Mouse (Mus musculus) bone marrow, adult 2 months (tissue): Measurements from ENCODE around the gene Gm17409. TPM values are rescaled to one million over a fixed set of nuclear protein-coding genes. Genes with fewer than 3 reads are reported as not detected.

Source experiments
- H3K27ac ChIP-seq: fragments of 200-500 bp; 2 replicates; pipeline ENCODE4 v1.5.1; 2012; ENCODE audit warnings: low read depth, mild to moderate bottlenecking, control low read depth, inconsistent platforms, low read length; ENCODE audit not compliant: control insufficient read depth, poor library complexity, insufficient read depth
- H3K4me1 ChIP-seq: fragments of 200-500 bp; 2 replicates; pipeline ENCODE4 v1.6.1; 2011; ENCODE audit warnings: low read length; ENCODE audit not compliant: control insufficient read depth, insufficient read depth
- H3K4me3 ChIP-seq: fragments of 200-500 bp; replicated peaks from 2 replicates; pipeline ENCODE3; 2011; ENCODE audit warnings: mild to moderate bottlenecking, low read depth, low read length, control low read depth; ENCODE audit not compliant: control insufficient read depth
- CTCF ChIP-seq: fragments of 200-500 bp; IDR thresholded peaks from 2 replicates; pipeline ENCODE4 v1.5.1; 2011; ENCODE audit warnings: low read length, control low read depth; ENCODE audit not compliant: control insufficient read depth, insufficient read depth
- POLR2A ChIP-seq: fragments of 200-500 bp; IDR thresholded peaks from 2 replicates; pipeline ENCODE4 v1.6.1; 2011; ENCODE audit warnings: low read depth, mild to moderate bottlenecking, control low read depth, low read length, borderline replicate concordance; ENCODE audit not compliant: control insufficient read depth
- WGBS: fragments of 180-500 bp; shearing (Covaris S2); methylation state at CpG from one replicate; pipeline ENCODE4 v1.1.7; 2018; 5-methylcytosine and 5-hydroxymethylcytosine counted together
- polyA plus RNA-seq: library from polyadenylated mRNA; stranded (reverse); fragments of >200 nt; gene quantifications from 2 replicates; pipeline ENCODE4 v1.2.4, GENCODE M21; 2011; ENCODE audit warnings: low replicate concordance; ENCODE audit not compliant: missing spikeins, insufficient read depth, insufficient read length

The Gm17409 gene
- polyA plus RNA-seq, 1 experiment, result not detected

DNA sequence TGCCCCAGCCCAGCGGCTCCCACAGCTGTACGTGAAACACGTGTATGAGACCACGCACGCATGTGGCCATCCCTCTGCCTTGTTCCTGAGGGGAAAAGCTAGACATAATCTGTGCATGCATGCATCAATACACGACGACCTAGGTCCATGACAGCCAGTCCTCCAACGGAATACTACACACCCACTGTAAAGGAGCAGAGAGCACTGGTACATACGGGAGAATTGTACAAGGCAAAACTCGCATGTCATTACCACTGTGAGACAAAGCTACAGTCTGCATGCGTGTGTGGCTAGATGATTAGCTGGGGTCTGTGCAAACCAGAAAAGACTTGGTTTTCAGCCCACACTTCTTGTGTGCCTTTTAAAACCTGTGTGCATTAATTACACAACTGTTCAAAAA is 44.6 kb downstream of the Gm17409 start:
- H3K27ac ChIP-seq, result no peak overlapping the region

GRCm38 (mm10) chr2:58516000-58516399 is 46.1 kb downstream of the Gm17409 start:
- H3K27ac ChIP-seq, result no peak overlapping the region
- no peak for TF ChIP-seq CTCF
- TF ChIP-seq POLR2A, result no peak
- H3K4me3 ChIP-seq, result no peak overlapping the region
- no peaks in the 10 kb centered on the region for H3K4me1 ChIP-seq
- WGBS, result 79% methylated on average over 15 of the region's 15 CpGs

More for the DNA sequence above, 44.6 kb downstream of the Gm17409 start:
- Histone ChIP-seq H3K4me3 (no peak overlapping the region), H3K4me1 (no peaks in the 10 kb centered on the region)
- TF ChIP-seq POLR2A (no peak), CTCF (no peak)
- 90% methylated on average over 11 of the region's 11 CpGs for WGBS

DNA sequence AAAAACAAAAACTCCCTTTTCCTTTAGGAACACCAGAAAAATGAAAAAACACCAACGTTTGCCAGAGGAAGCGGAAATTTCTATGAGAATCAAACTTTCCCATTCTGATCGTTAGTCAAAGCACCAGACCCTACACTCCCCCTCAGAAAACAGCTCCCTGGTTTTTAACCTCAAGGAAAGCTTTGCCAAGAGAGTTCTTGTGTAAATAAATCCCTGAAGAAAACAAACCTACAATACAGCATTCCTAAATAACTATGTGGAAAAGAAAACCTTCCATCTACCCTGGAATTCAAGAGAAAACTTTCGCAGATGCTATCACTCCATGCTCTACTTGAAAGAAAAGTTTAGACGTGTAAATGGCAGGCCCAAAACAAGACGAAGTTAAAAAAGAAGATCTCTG is 47.0 kb downstream of the Gm17409 start:
- WGBS, result 78% methylated on average over 6 of the region's 6 CpGs
- H3K27ac ChIP-seq, result no peak overlapping the region
- no peaks in the 10 kb centered on the region for H3K4me1 ChIP-seq
- H3K4me3 ChIP-seq, result no peak overlapping the region
- TF ChIP-seq POLR2A (no peak), CTCF (no peak)

DNA sequence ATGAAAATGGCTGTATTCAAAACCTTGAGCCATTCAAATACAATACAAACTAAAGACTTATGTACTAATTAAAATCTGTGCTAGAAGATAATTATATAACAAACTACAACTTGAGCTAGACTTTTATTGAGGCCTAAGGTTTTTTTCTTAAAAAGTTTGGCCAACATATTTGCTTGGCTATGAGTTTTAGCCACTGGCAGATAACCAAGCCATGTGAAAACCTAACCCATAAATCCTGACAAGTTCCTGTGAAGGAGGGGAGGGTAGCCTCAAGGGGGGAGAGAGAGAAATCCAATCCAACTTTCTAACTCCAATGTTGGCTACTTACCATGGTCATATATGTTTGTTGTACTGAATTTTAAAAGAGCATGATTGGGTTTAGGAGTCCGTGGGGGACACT is 48.6 kb downstream of the Gm17409 start:
- Histone ChIP-seq H3K27ac (no peak overlapping the region), H3K4me1 (no peaks in the 10 kb centered on the region), H3K4me3 (no peak overlapping the region)
- WGBS, result 72% methylated on average over 1 of the region's 1 CpGs
- no peak for TF ChIP-seq CTCF

Other genes starting within 250 kb of the Gm17409 start
- 0.22 TPM in 1 of 2 replicates, not detected in the other for gene Acvr1c, start 112.2 kb upstream of the Gm17409 start, polyA plus RNA-seq
- gene Acvr1, start 97.0 kb downstream of the Gm17409 start, polyA plus RNA-seq, result 0.34 and 3.1 TPM in 2 replicates
- 2.9 and 3.1 TPM in 2 replicates for gene Upp2, start 97.2 kb downstream of the Gm17409 start, polyA plus RNA-seq